Mouse (Mus musculus) spleen, postnatal 0 days (tissue): Measurements from ENCODE around the gene Olfr811. TPM values are rescaled to one million over a fixed set of nuclear protein-coding genes. Genes with fewer than 3 reads are reported as not detected.

Source experiments
- polyA plus RNA-seq: library from polyadenylated mRNA; unstranded; fragments of >200 nt; fragmentation: Nextera tagmentation; extraction: Ambion mirVana; gene quantifications from 2 replicates; pipeline ENCODE4 v1.2.1, GENCODE M21; 2015

Olfr811 gene
- polyA plus RNA-seq, result not detected in 2 replicates

DNA sequence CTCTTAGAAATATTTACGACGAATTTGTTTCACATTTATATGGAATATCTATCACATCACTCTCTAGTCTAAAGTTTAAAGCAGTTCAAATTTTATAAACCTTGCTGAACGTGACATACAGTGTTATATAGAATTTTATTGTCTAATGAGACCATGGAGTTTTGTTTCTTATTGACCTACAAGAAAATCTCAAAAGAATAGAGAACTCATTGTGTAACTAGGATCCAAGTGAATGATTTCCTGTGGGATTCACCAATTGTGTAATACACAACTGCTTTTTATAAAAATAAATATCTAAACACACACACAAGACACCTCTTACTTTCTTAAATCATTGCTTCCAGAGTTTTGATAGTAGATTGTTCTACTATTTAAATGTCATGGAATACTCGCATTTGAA, at the start of gene Olfr811:
Gene Olfr811, minus strand, starts transcription at position 101 of the 400 bp plus-strand sequence.

DNA sequence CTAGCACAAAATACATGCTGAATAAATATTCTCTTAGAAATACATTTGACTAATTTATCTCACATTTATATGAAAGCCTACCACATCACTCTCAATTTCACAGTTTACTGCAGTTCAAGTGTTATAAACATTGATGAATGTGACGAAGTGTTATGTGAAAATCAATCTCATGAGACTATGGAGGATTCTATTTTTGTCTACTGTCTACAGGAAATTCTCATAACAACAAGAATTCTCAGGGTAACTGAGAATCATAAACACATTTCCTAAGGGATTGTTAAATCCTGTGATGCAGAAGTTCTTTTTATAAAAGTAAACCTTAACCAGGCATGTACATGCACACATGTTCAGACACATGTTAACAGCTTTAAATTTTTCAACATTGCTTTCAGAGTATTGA, 41.8 kb upstream of the Olfr811 start, which contains the start of gene Olfr812:
Gene Olfr812, minus strand, starts transcription at position 101 of the 400 bp plus-strand sequence.

DNA sequence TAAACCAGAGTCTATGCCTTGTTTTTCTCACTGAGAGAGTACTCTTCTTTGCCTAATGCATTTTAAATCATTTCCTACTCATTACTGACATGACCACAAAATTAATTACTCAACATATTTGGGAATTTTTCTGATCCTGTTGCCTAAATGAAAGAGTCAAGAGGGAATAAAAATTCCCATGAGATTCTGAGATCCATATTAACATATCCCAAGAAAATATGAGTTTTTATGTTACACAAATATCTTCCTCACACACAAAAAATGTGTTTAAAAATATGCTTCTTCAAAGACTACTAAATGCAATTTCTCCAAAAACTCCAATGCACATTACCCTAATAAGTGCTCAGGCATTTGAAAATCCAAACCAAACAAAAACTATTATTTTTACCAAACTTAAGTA, 9.4 kb downstream of the Olfr811 start, which contains the start of gene Olfr810:
Gene Olfr810, minus strand, starts transcription at position 101 of the 400 bp plus-strand sequence.

DNA sequence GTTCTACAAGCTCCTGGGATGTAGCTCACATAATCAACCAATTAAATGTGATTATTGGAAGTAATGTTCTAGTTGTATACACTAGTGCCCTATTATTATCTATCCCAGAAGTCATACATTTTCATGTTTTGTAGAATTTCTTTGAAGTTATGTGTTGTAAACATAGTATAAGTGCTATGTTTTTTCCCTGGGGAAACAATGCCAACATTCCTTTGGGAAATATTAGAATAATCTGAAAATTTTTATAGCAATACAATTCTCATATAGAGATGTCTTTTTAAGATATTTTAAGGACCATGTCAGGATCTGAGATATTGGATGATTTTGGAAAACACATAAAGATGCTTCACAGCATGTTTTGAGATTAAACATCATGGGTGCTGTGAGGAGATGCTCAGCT, 29.9 kb downstream of the Olfr811 start, which contains the start of gene Olfr809:
Gene Olfr809, plus strand, starts transcription at position 301 of the 400 bp plus-strand sequence.

GRCm38 (mm10) chr10:129765182-129765581, 39.0 kb downstream of the Olfr811 start, which contains the start of gene Olfr808:
Gene Olfr808 (plus strand): TSS chr10:129765482.

DNA sequence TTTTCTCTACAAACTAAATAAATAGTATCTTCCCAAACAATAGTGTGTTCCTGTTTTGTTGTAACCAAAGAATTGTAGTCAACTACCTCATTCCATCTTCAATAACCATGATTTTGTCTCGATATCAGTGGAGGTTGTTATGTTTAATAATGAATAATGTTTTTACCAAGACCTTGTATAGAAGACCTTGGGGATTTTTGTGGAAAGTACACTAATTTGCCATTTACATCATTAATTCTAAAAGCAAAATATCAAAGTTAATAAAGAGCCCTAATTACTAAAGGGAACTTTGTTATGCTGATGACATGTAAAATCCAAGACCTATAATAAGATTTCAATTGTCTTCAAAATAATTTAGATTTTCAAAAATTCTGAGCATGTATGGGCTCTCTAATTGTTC, 46.5 kb downstream of the Olfr811 start, which contains the start of gene Olfr807:
Gene Olfr807, minus strand, starts transcription at position 101 of the 400 bp plus-strand sequence.

Other genes starting within 250 kb of the Olfr811 start
- gene Olfr794, start 236.7 kb downstream of the Olfr811 start, polyA plus RNA-seq, result not detected in 2 replicates
- not detected in 2 replicates for gene Olfr796, start 191.8 kb downstream of the Olfr811 start, polyA plus RNA-seq
- gene Olfr798, start 176.5 kb downstream of the Olfr811 start, polyA plus RNA-seq, result not detected in 2 replicates
- not detected in 2 replicates for gene Olfr799, start 166.9 kb downstream of the Olfr811 start, polyA plus RNA-seq
- gene Olfr800, start 146.7 kb downstream of the Olfr811 start, polyA plus RNA-seq, result not detected in 2 replicates
- not detected in 2 replicates for gene Olfr801, start 130.5 kb downstream of the Olfr811 start, polyA plus RNA-seq
- gene Olfr802, start 116.2 kb downstream of the Olfr811 start, polyA plus RNA-seq, result 0.02 TPM in 1 of 2 replicates, not detected in the other
- gene Olfr803, start 110.1 kb downstream of the Olfr811 start, polyA plus RNA-seq, result not detected in 2 replicates
- gene Olfr804, start 101.2 kb downstream of the Olfr811 start, polyA plus RNA-seq, result not detected in 2 replicates
- not detected in 2 replicates for gene Olfr805, start 75.0 kb downstream of the Olfr811 start, polyA plus RNA-seq
- not detected in 2 replicates for gene Olfr806, start 62.5 kb downstream of the Olfr811 start, polyA plus RNA-seq
- gene Olfr807, start 46.6 kb downstream of the Olfr811 start, polyA plus RNA-seq, result not detected in 2 replicates
- gene Olfr808, start 38.9 kb downstream of the Olfr811 start, polyA plus RNA-seq, result not detected in 2 replicates
- gene Olfr809, start 29.8 kb downstream of the Olfr811 start, polyA plus RNA-seq, result not detected in 2 replicates
- gene Olfr810, start 9.5 kb downstream of the Olfr811 start, polyA plus RNA-seq, result not detected in 2 replicates
- gene Olfr812, start 41.7 kb upstream of the Olfr811 start, polyA plus RNA-seq, result not detected in 2 replicates
- gene Olfr813, start 51.0 kb upstream of the Olfr811 start, polyA plus RNA-seq, result not detected in 2 replicates
- not detected in 2 replicates for gene Olfr814, start 75.5 kb upstream of the Olfr811 start, polyA plus RNA-seq
- gene Olfr815, start 101.5 kb upstream of the Olfr811 start, polyA plus RNA-seq, result not detected in 2 replicates
- not detected in 2 replicates for gene Olfr816, start 111.2 kb upstream of the Olfr811 start, polyA plus RNA-seq
- gene Olfr818, start 144.7 kb upstream of the Olfr811 start, polyA plus RNA-seq, result not detected in 2 replicates
- not detected in 2 replicates for gene Olfr819, start 162.9 kb upstream of the Olfr811 start, polyA plus RNA-seq
- not detected in 2 replicates for gene Olfr247, start 171.7 kb upstream of the Olfr811 start, polyA plus RNA-seq
- gene Gm10310, start 180.7 kb upstream of the Olfr811 start, polyA plus RNA-seq, result not detected in 2 replicates
- gene Olfr820, start 208.2 kb upstream of the Olfr811 start, polyA plus RNA-seq, result not detected in 2 replicates
- not detected in 2 replicates for gene Olfr821, start 226.0 kb upstream of the Olfr811 start, polyA plus RNA-seq